Mouse (Mus musculus) small intestine, adult 2 months (tissue): Measurements from ENCODE around the gene Gsta4. TPM values are rescaled to one million over a fixed set of nuclear protein-coding genes. Genes with fewer than 3 reads are reported as not detected.

ENCODE experiments used
- H3K27ac ChIP-seq: fragments of 200-500 bp; 2 replicates; pipeline ENCODE4 v1.5.1; 2012; ENCODE audit warnings: low read depth, low read length, control low read depth, inconsistent platforms; ENCODE audit not compliant: insufficient read depth
- H3K27me3 ChIP-seq: fragments of 200-500 bp; 2 replicates; pipeline ENCODE4 v1.6.1; 2012; ENCODE audit warnings: mild to moderate bottlenecking, moderate library complexity, low read length, inconsistent platforms; ENCODE audit not compliant: control insufficient read depth, insufficient read depth
- H3K36me3 ChIP-seq: fragments of 200-500 bp; 2 replicates; pipeline ENCODE4 v1.6.1; 2012; ENCODE audit warnings: mild to moderate bottlenecking, low read length, control low read depth, inconsistent platforms; ENCODE audit not compliant: control insufficient read depth, insufficient read depth
- H3K4me1 ChIP-seq: fragments of 200-500 bp; 2 replicates; pipeline ENCODE4 v1.6.1; 2012; ENCODE audit warnings: low read length, inconsistent platforms, mixed read lengths; ENCODE audit not compliant: control insufficient read depth, insufficient read depth, insufficient read length
- H3K4me3 ChIP-seq: fragments of 200-500 bp; 2 replicates; pipeline ENCODE4 v1.5.1; 2012; ENCODE audit warnings: low read depth, mild to moderate bottlenecking, control low read depth, inconsistent platforms, low read length, moderate library complexity
- CTCF ChIP-seq: fragments of 200-500 bp; IDR thresholded peaks from 2 replicates; pipeline ENCODE4 v1.5.1; 2012; ENCODE audit warnings: low read depth, mild to moderate bottlenecking, control low read depth, inconsistent platforms, low read length, moderate library complexity, mixed read lengths; ENCODE audit not compliant: insufficient replicate concordance, insufficient read length; ENCODE audit errors: extremely low read depth
- POLR2A ChIP-seq: fragments of 200-500 bp; IDR thresholded peaks from 2 replicates; pipeline ENCODE4 v1.6.1; 2012; ENCODE audit warnings: low read depth, mild to moderate bottlenecking, control low read depth, inconsistent platforms, low read length, moderate library complexity
- WGBS: fragments of 180-500 bp; shearing (Covaris S2); methylation state at CpG from one replicate; pipeline ENCODE4 v1.1.7; 2018; 5-methylcytosine and 5-hydroxymethylcytosine counted together
- polyA plus RNA-seq: library from polyadenylated mRNA; depleted of rRNA; stranded (reverse); fragments of >200 nt; gene quantifications from 2 replicates; pipeline ENCODE4 v1.2.3, GENCODE M21; 2012

Gsta4 gene
- polyA plus RNA-seq, 1 experiment = 6.3 TPM

GRCm38 (mm10) chr9:78179071-78179470, 3.5 kb upstream of the Gsta4 start:
- Histone ChIP-seq H3K4me1 (no peaks in the 10 kb centered on the region), H3K4me3 (no peak overlapping the region), H3K36me3 (no peaks in the 10 kb centered on the region), H3K27me3 (no peaks in the 10 kb centered on the region), H3K27ac (no peak overlapping the region)
- TF ChIP-seq CTCF (no peak), POLR2A (no peak)
- 30% methylated on average over 2 of the region's 2 CpGs for WGBS

DNA sequence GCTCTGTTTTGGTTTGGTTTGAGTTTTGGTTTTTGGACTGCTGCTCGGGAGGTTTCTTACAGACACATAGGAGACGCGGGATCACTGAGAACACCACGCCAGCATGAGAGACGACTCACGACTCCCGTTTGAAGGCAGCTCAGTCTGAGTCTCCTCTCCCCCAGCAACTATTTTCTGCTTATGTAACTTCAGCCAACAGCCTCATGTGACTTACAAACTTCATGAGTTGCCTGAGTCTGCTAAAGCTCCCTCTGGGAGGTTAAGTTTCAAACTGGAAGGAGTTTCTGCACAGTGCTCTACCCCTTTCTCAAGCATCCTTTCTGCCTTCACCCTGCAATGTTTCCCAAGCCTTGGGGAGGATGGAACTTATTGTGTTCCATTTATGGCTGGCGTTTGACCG, 3.1 kb downstream of the Gsta4 start:
- Histone ChIP-seq H3K4me3 (no peak overlapping the region), H3K4me1 (peaks cover 4% of the 10 kb centered on the region; the same call in 1 of the 2 replicates), H3K27ac (no peak overlapping the region), H3K27me3 (no peaks in the 10 kb centered on the region), H3K36me3 (no peaks in the 10 kb centered on the region)
- 83% methylated on average over 9 of the region's 9 CpGs for WGBS
- no peak for TF ChIP-seq POLR2A
- no peak for TF ChIP-seq CTCF

GRCm38 (mm10) chr9:78188910-78189309, 6.3 kb downstream of the Gsta4 start:
- TF ChIP-seq CTCF = no peak
- no peak for TF ChIP-seq POLR2A
- no peaks in the 10 kb centered on the region for H3K36me3 ChIP-seq
- H3K27ac ChIP-seq = no peak overlapping the region
- whole genome bisulfite sequencing = 73% methylated on average over 8 of the region's 8 CpGs
- H3K4me3 ChIP-seq = no peak overlapping the region
- H3K4me1 ChIP-seq = peaks cover 11% of the 10 kb centered on the region; the same call in 1 of the 2 replicates
- H3K27me3 ChIP-seq = no peaks in the 10 kb centered on the region

DNA sequence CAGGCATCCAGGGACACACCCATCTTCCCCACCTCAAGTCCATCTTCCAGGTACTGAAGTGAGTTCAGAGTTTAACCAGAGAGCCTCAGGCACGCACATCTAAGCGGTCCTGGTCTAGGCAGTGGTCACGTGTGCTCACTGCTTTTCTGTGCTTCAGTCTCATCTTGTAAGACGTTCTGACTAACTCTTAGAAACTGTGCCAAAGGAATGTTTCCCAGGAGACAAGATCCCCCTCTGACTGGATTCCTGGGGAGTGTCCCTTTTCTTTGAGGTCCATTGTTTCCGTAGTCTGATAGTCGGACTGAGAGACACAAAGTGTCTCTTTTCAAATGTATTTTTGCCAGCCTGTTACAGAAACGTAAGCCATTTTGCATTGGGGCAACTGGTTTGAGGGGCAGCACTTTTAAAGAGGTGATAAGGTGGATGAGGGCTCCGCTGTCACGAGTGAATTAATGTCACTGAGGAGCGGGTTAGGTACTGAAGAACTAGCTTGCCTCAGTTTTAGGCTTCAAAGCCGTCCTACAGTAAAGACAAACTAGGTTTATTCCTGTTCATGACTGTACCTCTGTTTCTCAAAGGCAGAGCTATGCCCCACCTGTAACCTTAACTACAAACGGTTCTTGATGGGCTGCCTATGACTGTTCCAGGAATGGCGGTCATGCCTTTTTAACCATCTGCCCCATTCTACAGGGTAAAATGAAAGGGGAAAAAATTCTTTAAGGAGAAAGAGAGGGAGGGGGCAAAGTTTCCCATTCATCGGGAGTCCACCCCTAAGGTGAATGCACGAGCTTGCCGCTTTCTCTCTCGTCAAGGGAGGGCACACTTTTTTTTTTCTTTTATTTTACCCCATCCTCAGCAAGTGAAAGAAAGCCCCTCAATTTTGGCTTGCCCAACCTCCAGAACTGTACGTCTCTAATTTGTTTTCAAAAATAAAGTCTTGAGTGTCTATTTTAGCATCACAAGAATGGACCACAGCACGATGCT, 8.4 kb downstream of the Gsta4 start:
- H3K4me3 ChIP-seq = no peak overlapping the region; the same call in 1 of the 2 replicates
- no peak overlapping the region for H3K27ac ChIP-seq
- 10% methylated on average over 19 of the region's 19 CpGs for whole genome bisulfite sequencing
- TF ChIP-seq CTCF = no peak
- no peak for TF ChIP-seq POLR2A
- H3K4me1 ChIP-seq = peaks cover 9% of the 10 kb centered on the region; the same call in 1 of the 2 replicates
- H3K36me3 ChIP-seq = no peaks in the 10 kb centered on the region
- no peaks in the 10 kb centered on the region for H3K27me3 ChIP-seq

GRCm38 (mm10) chr9:78191736-78192135, 9.2 kb downstream of the Gsta4 start:
- no peak for TF ChIP-seq POLR2A
- peak; percentile 16; the same call in 1 of the 2 replicates for TF ChIP-seq CTCF
- peaks cover 11% of the 10 kb centered on the region for H3K4me1 ChIP-seq
- H3K4me3 ChIP-seq = peak overlapping the region; percentile 46
- no peaks in the 10 kb centered on the region for H3K36me3 ChIP-seq
- H3K27ac ChIP-seq = no peak overlapping the region
- WGBS = under 1% methylated on average over 18 of the region's 18 CpGs
- no peaks in the 10 kb centered on the region for H3K27me3 ChIP-seq

- Histone ChIP-seq H3K36me3 (no peaks in the 10 kb centered on the region), H3K27ac (no peak overlapping the region), H3K4me3 (no peak overlapping the region), H3K27me3 (no peaks in the 10 kb centered on the region), H3K4me1 (peaks cover 11% of the 10 kb centered on the region)
- WGBS = 42% methylated on average over 9 of the region's 9 CpGs
- no peak for TF ChIP-seq POLR2A
- no peak for TF ChIP-seq CTCF
Measured at GRCm38 (mm10) chr9:78193902-78194597, 11.5 kb downstream of the Gsta4 start.

GRCm38 (mm10) chr9:78195034-78195433, 12.5 kb downstream of the Gsta4 start:
- 84% methylated on average over 11 of the region's 11 CpGs for WGBS
- Histone ChIP-seq H3K4me1 (peaks cover 11% of the 10 kb centered on the region), H3K36me3 (no peaks in the 10 kb centered on the region), H3K27me3 (no peaks in the 10 kb centered on the region), H3K4me3 (no peak overlapping the region), H3K27ac (no peak overlapping the region)
- no peak for TF ChIP-seq CTCF
- no peak for TF ChIP-seq POLR2A
